Mouse (Mus musculus): Measurements from ENCODE around the gene Cdsn.

- TF ChIP-seq CTCF (IDR thresholded peaks at IDR 0.05) (no peak), POLR2A (IDR thresholded peaks at IDR 0.05; ENCODE audit: insufficient read depth, low read depth, low read length) (no peak)
Observed at GRCm38 (mm10) chr17:35558216-35558615, 6.3 kb downstream of the Cdsn start.

Data from heart, adult 2 months (tissue).